Mouse (Mus musculus): ENCODE results near the gene Il2rg. TPM values are rescaled to one million over a fixed set of nuclear protein-coding genes. Genes with fewer than 3 reads are reported as not detected.

Gene Il2rg
- polyA plus RNA-seq, 1 experiment from 2014 or later = 9.4 TPM

- Histone ChIP-seq H3K4me2 (replicated peaks) (peak overlapping the region; percentile 71), H3K9me3 (no peaks in the 10 kb centered on the region), H3K4me1 (peaks cover 30% of the 10 kb centered on the region), H3K36me3 (peaks cover 12% of the 10 kb centered on the region), H3K4me3 (peak overlapping the region; percentile 62), H3K27me3 (no peaks in the 10 kb centered on the region), H3K9ac (peak overlapping the region; percentile 73), H3K27ac (peak overlapping the region; percentile 78)
- 15% methylated on average over 24 of the region's 26 CpGs for WGBS
- peak; percentile 25 for ATAC-seq (ENCODE audit: low FRiP score, low read depth)
These were observed 13.3 kb downstream of the Il2rg start for GRCm38 (mm10) chrX:101254740-101255139.

- Histone ChIP-seq H3K4me3 (peak within 1 kb of the TSS; percentile 62), H3K9me3 (no peaks in the 10 kb centered on the region), H3K4me1 (peaks cover 24% of the 10 kb centered on the region), H3K4me2 (replicated peaks) (peak within 1 kb of the TSS; percentile 71), H3K36me3 (peaks cover 11% of the 10 kb centered on the region), H3K27me3 (no peaks in the 10 kb centered on the region), H3K9ac (peak within 1 kb of the TSS; percentile 73), H3K27ac (peak within 1 kb of the TSS; percentile 78)
- ATAC-seq (ENCODE audit: low FRiP score, low read depth) = peak; percentile 92
- 19% methylated on average over 47 of the region's 47 CpGs for WGBS
These were observed 13.9 kb downstream of the Il2rg start, which contains the start of gene Foxo4 for GRCm38 (mm10) chrX:101253952-101254729. Gene Foxo4 (plus strand): TSS chrX:101254528.

GRCm38 (mm10) chrX:101245011-101245410, 23.0 kb downstream of the Il2rg start:
- H3K4me1 ChIP-seq = no peaks in the 10 kb centered on the region
- no peak overlapping the region for H3K4me2 ChIP-seq (replicated peaks)
- no peak for ATAC-seq (ENCODE audit: low FRiP score, low read depth)
- no peak overlapping the region for H3K9ac ChIP-seq
- 22% methylated on average over 1 of the region's 1 CpGs for WGBS
- no peak overlapping the region for H3K4me3 ChIP-seq
- H3K27me3 ChIP-seq = peaks cover 11% of the 10 kb centered on the region; the same call in 1 of the 2 replicates
- no peaks in the 10 kb centered on the region for H3K36me3 ChIP-seq
- no peak overlapping the region for H3K27ac ChIP-seq
- no peaks in the 10 kb centered on the region for H3K9me3 ChIP-seq

- H3K9ac ChIP-seq = no peak overlapping the region
- WGBS = 38% methylated on average over 7 of the region's 7 CpGs
- peaks cover 19% of the 10 kb centered on the region for H3K27me3 ChIP-seq
- H3K9me3 ChIP-seq = no peaks in the 10 kb centered on the region
- ATAC-seq (ENCODE audit: low FRiP score, low read depth) = peak; percentile 29; the same call in 1 of the 2 replicates
- no peaks in the 10 kb centered on the region for H3K4me1 ChIP-seq
- peak overlapping the region; percentile 54 for H3K4me3 ChIP-seq
- no peaks in the 10 kb centered on the region for H3K36me3 ChIP-seq
- H3K4me2 ChIP-seq (replicated peaks) = peak overlapping the region; percentile 63
- H3K27ac ChIP-seq = peak overlapping the region; percentile 29; the same call in 1 of the 2 replicates
These were observed 45.3 kb downstream of the Il2rg start for GRCm38 (mm10) chrX:101222796-101223162.

- H3K36me3 ChIP-seq = no peaks in the 10 kb centered on the region
- H3K9ac ChIP-seq = peak within 1 kb of the TSS; percentile 74
- no peaks in the 10 kb centered on the region for H3K9me3 ChIP-seq
- H3K27ac ChIP-seq = peak within 1 kb of the TSS; percentile 52; the same call in 1 of the 2 replicates
- peak; percentile 96 for ATAC-seq (ENCODE audit: low FRiP score, low read depth)
- H3K4me1 ChIP-seq = no peaks in the 10 kb centered on the region
- H3K4me2 ChIP-seq (replicated peaks) = peak within 1 kb of the TSS; percentile 63
- 15% methylated on average over 55 of the region's 55 CpGs for WGBS
- peaks cover 18% of the 10 kb centered on the region for H3K27me3 ChIP-seq
- peak within 1 kb of the TSS; percentile 54 for H3K4me3 ChIP-seq
These were observed 45.9 kb downstream of the Il2rg start, which contains the start of gene Snx12 for GRCm38 (mm10) chrX:101221834-101222795. Gene Snx12 (minus strand): TSS chrX:101222563.

Other genes with a start within 250 kb of the Il2rg start
- gene Tex11, start 208.6 kb downstream of the Il2rg start, polyA plus RNA-seq (2015; fragmentation: Nextera tagmentation; extraction: Ambion mirVana) = 0.06 TPM in 1 of 2 replicates, not detected in the other
- 1.7 and 1.9 TPM in 2 replicates for gene Slc7a3, start 182.2 kb downstream of the Il2rg start, polyA plus RNA-seq (2015; fragmentation: Nextera tagmentation; extraction: Ambion mirVana)
- gene Snx12, start 45.7 kb downstream of the Il2rg start, polyA plus RNA-seq (2015; fragmentation: Nextera tagmentation; extraction: Ambion mirVana) = 50.4 and 54.3 TPM in 2 replicates
- gene Foxo4, start 13.7 kb downstream of the Il2rg start, polyA plus RNA-seq (2015; fragmentation: Nextera tagmentation; extraction: Ambion mirVana) = 5.1 and 5.8 TPM in 2 replicates
- not detected in 2 replicates for gene Gm614, start 4.3 kb downstream of the Il2rg start, polyA plus RNA-seq (2015; fragmentation: Nextera tagmentation; extraction: Ambion mirVana)
- gene Gm20489, start 768 bp upstream of the Il2rg start, polyA plus RNA-seq (2015; fragmentation: Nextera tagmentation; extraction: Ambion mirVana) = not detected in 2 replicates
- gene Med12, start 5.8 kb upstream of the Il2rg start, polyA plus RNA-seq (2015; fragmentation: Nextera tagmentation; extraction: Ambion mirVana) = 43.1 and 43.7 TPM in 2 replicates
- gene Nlgn3, start 30.9 kb upstream of the Il2rg start, polyA plus RNA-seq (2015; fragmentation: Nextera tagmentation; extraction: Ambion mirVana) = 17.8 and 19.9 TPM in 2 replicates
- gene Gjb1, start 108.1 kb upstream of the Il2rg start, polyA plus RNA-seq (2015; fragmentation: Nextera tagmentation; extraction: Ambion mirVana) = 0.28 TPM in 1 of 2 replicates, not detected in the other
- 43.7 and 48.0 TPM in 2 replicates for gene Zmym3, start 152.6 kb upstream of the Il2rg start, polyA plus RNA-seq (2015; fragmentation: Nextera tagmentation; extraction: Ambion mirVana)
- gene Nono, start 161.1 kb upstream of the Il2rg start, polyA plus RNA-seq (2015; fragmentation: Nextera tagmentation; extraction: Ambion mirVana) = 491 and 506 TPM in 2 replicates
- gene Itgb1bp2, start 180.8 kb upstream of the Il2rg start, polyA plus RNA-seq (2015; fragmentation: Nextera tagmentation; extraction: Ambion mirVana) = 30.0 and 31.3 TPM in 2 replicates